Mouse (Mus musculus): ENCODE data around the gene Lix1. TPM values are rescaled to one million over a fixed set of nuclear protein-coding genes. Genes with fewer than 3 reads are reported as not detected.
A peak's percentile ranks its signal among the peaks of the same experiment; 100 is the strongest.

Gene Lix1
- total RNA-seq, 2 experiments from 2014 or later: 0.82 to 2.0 TPM

- intact Hi-C loops (cut with DNase I): no loop called here
- no peak for TF ChIP-seq CTCF (IDR thresholded peaks at IDR 0.05)
- DNase-seq: no peak
- Histone ChIP-seq H3K27ac (no peak overlapping the region), H3K4me3 (no peak overlapping the region)
Measured at GRCm38 (mm10) chr17:17425308-17425813, 22.9 kb downstream of the Lix1 start.

- DNase-seq: no peak
- Histone ChIP-seq H3K27ac (no peak overlapping the region), H3K4me3 (no peak overlapping the region)
- no peak for TF ChIP-seq CTCF (IDR thresholded peaks at IDR 0.05)
- intact Hi-C loops (cut with DNase I): no loop called here
Measured at GRCm38 (mm10) chr17:17425906-17426305, 23.4 kb downstream of the Lix1 start.

- intact Hi-C loops (cut with DNase I): no loop called here
- H3K27ac ChIP-seq: no peak overlapping the region
- DNase-seq: no peak
- H3K4me3 ChIP-seq: no peak overlapping the region
- TF ChIP-seq CTCF (IDR thresholded peaks at IDR 0.05): no peak
Measured at GRCm38 (mm10) chr17:17428888-17429287, 26.4 kb downstream of the Lix1 start.

GRCm38 (mm10) chr17:17433679-17434078 is 31.2 kb downstream of the Lix1 start:
- H3K4me3 ChIP-seq: no peak overlapping the region
- TF ChIP-seq CTCF (IDR thresholded peaks at IDR 0.05): no peak
- H3K27ac ChIP-seq: no peak overlapping the region
- no peak for DNase-seq
- intact Hi-C loops (cut with DNase I): no loop called here

- TF ChIP-seq CTCF (IDR thresholded peaks at IDR 0.05): no peak
- Histone ChIP-seq H3K27ac (no peak overlapping the region), H3K4me3 (no peak overlapping the region)
- no peak for DNase-seq
- intact Hi-C loops (cut with DNase I): no loop called here
Measured at GRCm38 (mm10) chr17:17438576-17439191, 36.2 kb downstream of the Lix1 start.

GRCm38 (mm10) chr17:17441876-17442498 is 39.5 kb downstream of the Lix1 start:
- intact Hi-C loops (cut with DNase I): no loop called here
- Histone ChIP-seq H3K4me3 (no peak overlapping the region), H3K27ac (no peak overlapping the region)

GRCm38 (mm10) chr17:17444297-17444886 is 41.9 kb downstream of the Lix1 start:
- no peak for DNase-seq
- no peak overlapping the region for H3K4me3 ChIP-seq
- H3K27ac ChIP-seq: no peak overlapping the region
- TF ChIP-seq CTCF (IDR thresholded peaks at IDR 0.05): no peak
- intact Hi-C loops (cut with DNase I): no loop called here

More at GRCm38 (mm10) chr17:17441876-17442498, 39.5 kb downstream of the Lix1 start:
- TF ChIP-seq CTCF (IDR thresholded peaks at IDR 0.05): no peak
- DNase-seq: no peak

GRCm38 (mm10) chr17:17446683-17447082 is 44.2 kb downstream of the Lix1 start:
- H3K4me3 ChIP-seq: no peak overlapping the region
- intact Hi-C loops (cut with DNase I): no loop called here
- TF ChIP-seq CTCF (IDR thresholded peaks at IDR 0.05): no peak
- DNase-seq: no peak
- no peak overlapping the region for H3K27ac ChIP-seq

GRCm38 (mm10) chr17:17447821-17448220 is 45.3 kb downstream of the Lix1 start:
- intact Hi-C loops (cut with DNase I): no loop called here
- TF ChIP-seq CTCF (IDR thresholded peaks at IDR 0.05): no peak
- DNase-seq: no peak
- Histone ChIP-seq H3K4me3 (no peak overlapping the region), H3K27ac (no peak overlapping the region)

- peak; percentile 56 for DNase-seq
- Histone ChIP-seq H3K27ac (peak overlapping the region; percentile 80), H3K4me3 (peak overlapping the region; percentile 70)
- intact Hi-C loops (cut with DNase I): no loop called here
- TF ChIP-seq CTCF (IDR thresholded peaks at IDR 0.05): no peak
Measured at GRCm38 (mm10) chr17:17448737-17449440, 46.4 kb downstream of the Lix1 start.

- no peak for TF ChIP-seq CTCF (IDR thresholded peaks at IDR 0.05)
- peak overlapping the region; percentile 80 for H3K27ac ChIP-seq
- intact Hi-C loops (cut with DNase I): no loop called here
- no peak for DNase-seq
- peak overlapping the region; percentile 70 for H3K4me3 ChIP-seq
Measured at GRCm38 (mm10) chr17:17449441-17449770, 46.9 kb downstream of the Lix1 start.

GRCm38 (mm10) chr17:17451102-17451501 is 48.6 kb downstream of the Lix1 start:
- Histone ChIP-seq H3K4me3 (no peak overlapping the region), H3K27ac (no peak overlapping the region)
- no peak for DNase-seq
- TF ChIP-seq CTCF (IDR thresholded peaks at IDR 0.05): no peak
- intact Hi-C loops (cut with DNase I): no loop called here

- no peak for DNase-seq
- intact Hi-C loops (cut with DNase I): no loop called here
- no peak overlapping the region for H3K27ac ChIP-seq
- no peak for TF ChIP-seq CTCF (IDR thresholded peaks at IDR 0.05)
- no peak overlapping the region for H3K4me3 ChIP-seq
Measured at GRCm38 (mm10) chr17:17452617-17453016, 50.1 kb downstream of the Lix1 start.

Measured in gastrocnemius, adult 2 months (tissue).